Mouse (Mus musculus): Measurements from ENCODE around the gene Dusp21.

- TF ChIP-seq POLR2A (IDR thresholded peaks at IDR 0.05; ENCODE audit: low read depth, low read length) (no peak), CTCF (IDR thresholded peaks at IDR 0.05; ENCODE audit: extremely low read depth, insufficient read length, insufficient replicate concordance, low read depth, low read length) (no peak)
These were observed 33.8 kb downstream of the Dusp21 start for GRCm38 (mm10) chrX:18179492-18179891.

All from small intestine, adult 2 months (tissue).